In genomic region chr6:136505867-136506266, GRCm38 (mm10) we compare ENCODE assay signal across 8 mouse cellular contexts. TPM values are rescaled to one million over a fixed set of nuclear protein-coding genes. Genes with fewer than 3 reads are reported as not detected.
DNase-seq lines count a peak whose midpoint lies in the region; ATAC-seq lines count a peak whose summit lies in the region.
"Not testable (repeated sequence)": the region's sequence is repeated elsewhere in the genome, so short reads cannot be mapped to it uniquely, and the experiment has no call there.

Gene Atf7ip (plus strand): TSS chr6:136506167.

- DNase-seq in gastrocnemius, postnatal 14 days; heart, postnatal 25 days (ENCODE audit: low spot score); midbrain, embryonic 10.5 days (ENCODE audit: low spot score): not testable (repeated sequence)

- H3K9ac ChIP-seq in embryonic facial prominence, embryonic 13.5 days; kidney, embryonic 16.5 days (replicated peaks; ENCODE audit: low read length); limb, embryonic 12.5 days (replicated peaks); stomach, embryonic 14.5 days (replicated peaks; ENCODE audit: low read depth, low read length): not testable (repeated sequence)

- H3K4me3 ChIP-seq in embryonic facial prominence, embryonic 13.5 days; kidney, embryonic 16.5 days (ENCODE audit: low read length); limb, embryonic 12.5 days (replicated peaks); midbrain, embryonic 10.5 days; stomach, embryonic 14.5 days (ENCODE audit: low read depth, low read length): not testable (repeated sequence)

- H3K9me3 ChIP-seq in embryonic facial prominence, embryonic 13.5 days; kidney, embryonic 16.5 days (ENCODE audit: low read length); limb, embryonic 12.5 days; midbrain, embryonic 10.5 days (replicated peaks); stomach, embryonic 14.5 days (ENCODE audit: control insufficient read depth, low read depth, low read length): not testable (repeated sequence)

- not testable (repeated sequence) for H3K27me3 ChIP-seq in embryonic facial prominence, embryonic 13.5 days; kidney, embryonic 16.5 days (ENCODE audit: insufficient read depth, low read length); limb, embryonic 12.5 days; midbrain, embryonic 10.5 days (ENCODE audit: low read depth, poor library complexity, severe bottlenecking); stomach, embryonic 14.5 days (ENCODE audit: control insufficient read depth, insufficient read depth, low read length)

- not testable (repeated sequence) for H3K4me2 ChIP-seq in embryonic facial prominence, embryonic 13.5 days; kidney, embryonic 16.5 days (replicated peaks; ENCODE audit: low read depth, low read length); limb, embryonic 12.5 days; stomach, embryonic 14.5 days (replicated peaks; ENCODE audit: low read depth, low read length)

- 93% methylated on average over 3 of the region's 3 CpGs for WGBS in embryonic facial prominence, embryonic 13.5 days
- WGBS in kidney, embryonic 16.5 days: 70% methylated on average over 2 of the region's 3 CpGs
- WGBS in limb, embryonic 12.5 days: 84% methylated on average over 3 of the region's 3 CpGs
- 84% methylated on average over 3 of the region's 3 CpGs for WGBS in midbrain, embryonic 10.5 days
- WGBS in stomach, embryonic 14.5 days: 75% methylated on average over 2 of the region's 3 CpGs

- not testable (repeated sequence) for H3K4me1 ChIP-seq in embryonic facial prominence, embryonic 13.5 days; kidney, embryonic 16.5 days (ENCODE audit: insufficient read depth, low read length); limb, embryonic 12.5 days (replicated peaks); midbrain, embryonic 10.5 days; stomach, embryonic 14.5 days (ENCODE audit: control insufficient read depth, insufficient read depth, low read length)

- intact Hi-C loops in gastrocnemius, postnatal 14 days (cut with DNase I; ENCODE audit: low total_unique reads); heart, postnatal 25 days (cut with DNase I): not testable (repeated sequence)

- not testable (repeated sequence) for H3K36me3 ChIP-seq in embryonic facial prominence, embryonic 13.5 days; kidney, embryonic 16.5 days (ENCODE audit: insufficient read depth, low read length); limb, embryonic 12.5 days; midbrain, embryonic 10.5 days; stomach, embryonic 14.5 days (ENCODE audit: control insufficient read depth, insufficient read depth, low read length)

- ATAC-seq in activated CD4-positive, CD25-positive, alpha-beta regulatory T cell, adult 4 months; embryonic facial prominence, embryonic 13.5 days (ENCODE audit: insufficient number of reproducible peaks, insufficient read depth, low FRiP score, low TSS enrichment, low read depth); kidney, embryonic 16.5 days (ENCODE audit: low FRiP score, low TSS enrichment); limb, embryonic 12.5 days (ENCODE audit: insufficient number of reproducible peaks, insufficient read depth, low FRiP score, low TSS enrichment, low read depth); stomach, embryonic 14.5 days (ENCODE audit: insufficient number of reproducible peaks, insufficient read depth, low FRiP score, low read depth): not testable (repeated sequence)

- not testable (repeated sequence) for H3K27ac ChIP-seq in embryonic facial prominence, embryonic 13.5 days; kidney, embryonic 16.5 days (ENCODE audit: low read length); limb, embryonic 12.5 days; midbrain, embryonic 10.5 days (replicated peaks); stomach, embryonic 14.5 days (ENCODE audit: low read length)

RNA-seq across cellular contexts. Expression of gene Atf7ip, which starts in this region (rescaled TPM):
- 10 to 100 TPM; 72.8 to 79.5 TPM for polyA plus RNA-seq in activated CD4-positive, CD25-positive, alpha-beta regulatory T cell, adult 4 months (2017; shearing (Covaris generic))
- polyA plus RNA-seq in embryonic facial prominence, embryonic 13.5 days (2015; fragmentation: Nextera tagmentation; extraction: Ambion mirVana): 39.0 and 56.3 TPM in 2 replicates
- 10 to 100 TPM; 32.8 to 51.9 TPM for total RNA-seq in gastrocnemius, postnatal 14 days (2021)
- total RNA-seq in heart, postnatal 25 days (2021): 10 to 100 TPM; 79.8 to 92.6 TPM
- polyA plus RNA-seq in kidney, embryonic 16.5 days (2015; fragmentation: Nextera tagmentation; extraction: Ambion mirVana): 38.0 and 41.0 TPM in 2 replicates
- 43.5 and 51.0 TPM in 2 replicates for polyA plus RNA-seq in limb, embryonic 12.5 days (2016; fragmentation: Nextera tagmentation; extraction: Ambion mirVana)
- 37.4 and 45.7 TPM in 2 replicates for polyA plus RNA-seq in midbrain, embryonic 10.5 days (2016; fragmentation: Nextera tagmentation; extraction: Ambion mirVana)
- polyA plus RNA-seq in stomach, embryonic 14.5 days (2014; fragmentation: Nextera tagmentation; extraction: Ambion mirVana): 49.9 and 59.3 TPM in 2 replicates
